In genomic region chr16:24284215-24284614, GRCm38 (mm10) we compare ENCODE assay signal across 16 mouse cellular contexts.
"Had no signal": no experiment of that assay in that cellular context is flagged by ENCODE, and none has a peak within 500 bp of the region (broad histone marks: within the 10 kb centered on the region; RNA-seq: fewer than 3 reads in every experiment).

No protein-coding gene starts in this region.

- H3K4me1 ChIP-seq: liver, embryonic 13.5 days; midbrain, embryonic 15.5 days; neural tube, embryonic 12.5 days had no signal

- H3K4me2 ChIP-seq: limb, embryonic 12.5 days; liver, embryonic 13.5 days; midbrain, embryonic 11.5 days; midbrain, embryonic 15.5 days; neural tube, embryonic 12.5 days; stomach, embryonic 15.5 days had no signal

- H3K9ac ChIP-seq: limb, embryonic 12.5 days; liver, embryonic 13.5 days; liver, postnatal 0 days; midbrain, embryonic 15.5 days; neural tube, embryonic 12.5 days; stomach, embryonic 15.5 days had no signal

- H3K9me3 ChIP-seq: limb, embryonic 12.5 days; liver, embryonic 13.5 days; megakaryocyte, embryonic 14.5 days; midbrain, embryonic 15.5 days; neural tube, embryonic 12.5 days; stomach, embryonic 15.5 days had no signal

- H3K27ac ChIP-seq: kidney, postnatal 0 days; layer of hippocampus, adult 2 months; limb, embryonic 12.5 days; liver, embryonic 13.5 days; macrophage; midbrain, embryonic 15.5 days; neural tube, embryonic 12.5 days; stomach, embryonic 15.5 days had no signal

- DNase-seq: kidney, adult 9 months; kidney, postnatal 4 days; liver; liver, embryonic 13.5 days; liver, postnatal 0 days; thymus, postnatal 4 days had no signal

- ATAC-seq: intestine, postnatal 0 days; liver, postnatal 0 days; midbrain, embryonic 15.5 days had no signal

- H3K4me3 ChIP-seq: layer of hippocampus, adult 2 months; limb, embryonic 12.5 days; liver, embryonic 13.5 days; megakaryocyte, embryonic 14.5 days; midbrain, embryonic 15.5 days; neural tube, embryonic 12.5 days; stomach, embryonic 15.5 days had no signal

- H3K36me3 ChIP-seq: limb, embryonic 12.5 days; liver, embryonic 13.5 days; midbrain, embryonic 15.5 days; neural tube, embryonic 12.5 days; stomach, embryonic 15.5 days had no signal

- H3K27me3 ChIP-seq: limb, embryonic 12.5 days; liver, embryonic 13.5 days; midbrain, embryonic 15.5 days; neural tube, embryonic 12.5 days; stomach, embryonic 15.5 days had no signal
